Mouse (Mus musculus) heart, embryonic 14.5 days (tissue): ENCODE measurements at regions not wholly inside any gene's neighbourhood (a gene's known extent, or its start where the extent isn't known, plus 50 kb on each side); places are given as distances from the start of the nearest gene placed in this dataset.
A peak's percentile ranks its signal among the peaks of the same experiment; 100 is the strongest.

ENCODE experiments used
- ATAC-seq: fragments of 200-750 bp; cut with Nextera tagmentation; 2 replicates; pipeline ENCODE4 v1.8.0; 2017; ENCODE audit warnings: low read depth, moderate TSS enrichment; ENCODE audit not compliant: insufficient number of reproducible peaks, insufficient read depth, low FRiP score
- H3K27ac ChIP-seq, 2 experiments: fragments of 200-500 bp in 1 of 2; fragments of 300-500 bp in 1 of 2; sonication (generic) in 1 of 2; replicated peaks in 1 of 2; 2 replicates each; pipeline ENCODE4 v1.5.1; 2012 to 2014; ENCODE audit warnings: low read depth in 2 of 2, low read length in 2 of 2, control low read depth in 1 of 2, mild to moderate bottlenecking in 1 of 2, mixed read lengths in 1 of 2; ENCODE audit not compliant: control insufficient read depth in 1 of 2, insufficient read depth in 1 of 2
- H3K27me3 ChIP-seq: fragments of 300-500 bp; sonication (generic); 2 replicates; pipeline ENCODE4 v1.6.1; 2014; ENCODE audit warnings: mild to moderate bottlenecking, low read length, control low read depth; ENCODE audit not compliant: control insufficient read depth, insufficient read depth
- H3K36me3 ChIP-seq: fragments of 300-500 bp; sonication (generic); 2 replicates; pipeline ENCODE4 v1.6.1; 2014; ENCODE audit warnings: mild to moderate bottlenecking, control low read depth, low read length, mixed read lengths; ENCODE audit not compliant: control insufficient read depth, insufficient read depth
- H3K4me1 ChIP-seq, 2 experiments: fragments of 200-500 bp in 1 of 2; fragments of 300-500 bp in 1 of 2; sonication (generic) in 1 of 2; 2 replicates each; pipeline ENCODE4 v1.6.1; 2012 to 2014; ENCODE audit warnings: low read length in 2 of 2, control low read depth in 1 of 2, mixed read lengths in 1 of 2; ENCODE audit not compliant: control insufficient read depth in 2 of 2, insufficient read depth in 2 of 2
- H3K4me2 ChIP-seq: fragments of 300-500 bp; sonication (generic); 2 replicates; pipeline ENCODE4 v1.6.1; 2014; ENCODE audit warnings: mild to moderate bottlenecking, low read length
- H3K4me3 ChIP-seq, 2 experiments: fragments of 200-500 bp in 1 of 2; fragments of 300-500 bp in 1 of 2; sonication (generic) in 1 of 2; 2 replicates each; pipeline ENCODE4 v1.5.1; 2012 to 2014; ENCODE audit warnings: low read length in 2 of 2, mild to moderate bottlenecking in 2 of 2, control low read depth in 1 of 2, low read depth in 1 of 2, moderate library complexity in 1 of 2; ENCODE audit not compliant: control insufficient read depth in 1 of 2, insufficient read depth in 1 of 2
- H3K9ac ChIP-seq: fragments of 300-500 bp; sonication (generic); 2 replicates; pipeline ENCODE4 v1.6.1; 2014; ENCODE audit warnings: mild to moderate bottlenecking, low read length
- H3K9me3 ChIP-seq: fragments of 300-500 bp; sonication (generic); 2 replicates; pipeline ENCODE4 v1.6.1; 2016; ENCODE audit warnings: low read length, control low read depth; ENCODE audit not compliant: control insufficient read depth
- WGBS: fragments of 180-500 bp; shearing (Covaris S2); extraction: QIAGEN DNeasy Blood & Tissue Kit; methylation state at CpG from one replicate; pipeline ENCODE4 v1.1.7; 2014; 5-methylcytosine and 5-hydroxymethylcytosine counted together

GRCm38 (mm10) chr7:78086566-78087008 is 651.2 kb downstream of the Ntrk3 start:
- Histone ChIP-seq H3K36me3 (no peaks in the 10 kb centered on the region), H3K4me3 (no peak overlapping the region), H3K27ac (no peak overlapping the region), H3K4me1 (peaks cover 0 to 3% of the 10 kb centered on the region in 2 experiments; a peak in 1 of 4 replicates), H3K9me3 (no peaks in the 10 kb centered on the region), H3K27me3 (no peaks in the 10 kb centered on the region), H3K9ac (no peak overlapping the region), H3K4me2 (0 out of 2 replicates have a peak overlapping the region, but pooled peaks have one; percentile 13)
- 31% methylated on average over 4 of the region's 4 CpGs for WGBS
- no peak; the same call in 1 of the 2 replicates for ATAC-seq

- peaks cover 0 to 3% of the 10 kb centered on the region in 2 experiments; a peak in 1 of 4 replicates for H3K4me1 ChIP-seq
- no peaks in the 10 kb centered on the region for H3K9me3 ChIP-seq
- H3K36me3 ChIP-seq = no peaks in the 10 kb centered on the region
- no peak overlapping the region for H3K27ac ChIP-seq
- no peak overlapping the region for H3K4me3 ChIP-seq
- 33% methylated on average over 11 of the region's 11 CpGs for WGBS
- 0 out of 2 replicates have a peak overlapping the region, but pooled peaks have one; percentile 13 for H3K4me2 ChIP-seq
- ATAC-seq = no peak
- H3K27me3 ChIP-seq = no peaks in the 10 kb centered on the region
- H3K9ac ChIP-seq = no peak overlapping the region
These were observed 651.8 kb downstream of the Ntrk3 start for GRCm38 (mm10) chr7:78085783-78086565.

DNA sequence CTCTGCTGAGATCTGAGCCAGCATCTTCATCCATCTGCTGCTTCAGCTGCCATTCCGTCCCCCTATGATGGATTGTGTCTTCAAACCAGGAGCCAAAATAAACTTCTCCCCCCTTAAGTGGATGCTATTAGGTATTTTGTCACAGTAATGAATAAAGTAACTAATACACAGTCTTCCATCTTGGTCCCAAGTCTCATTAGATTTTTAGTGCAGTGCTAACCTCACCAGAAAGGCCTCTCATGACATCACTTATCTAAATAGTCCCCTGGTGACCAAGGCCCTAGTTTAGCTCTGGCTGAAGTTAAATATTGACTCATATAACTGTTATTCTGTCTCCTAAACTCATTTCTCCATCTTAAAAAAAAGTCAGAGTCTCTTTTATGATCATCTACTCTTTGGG is 658.1 kb downstream of the Ntrk3 start:
- Histone ChIP-seq H3K9ac (no peak overlapping the region), H3K9me3 (no peaks in the 10 kb centered on the region), H3K4me1 (no peaks in the 10 kb centered on the region), H3K4me3 (no peak overlapping the region), H3K27me3 (no peaks in the 10 kb centered on the region), H3K4me2 (no peak overlapping the region), H3K27ac (no peak overlapping the region), H3K36me3 (no peaks in the 10 kb centered on the region)
- 50% methylated on average over 1 of the region's 1 CpGs for WGBS
- no peak for ATAC-seq

GRCm38 (mm10) chr7:78071131-78071530 is 666.7 kb downstream of the Ntrk3 start:
- H3K36me3 ChIP-seq = no peaks in the 10 kb centered on the region
- 64% methylated on average over 7 of the region's 7 CpGs for WGBS
- no peaks in the 10 kb centered on the region for H3K4me1 ChIP-seq
- ATAC-seq = no peak
- no peak overlapping the region for H3K9ac ChIP-seq
- no peak overlapping the region for H3K4me2 ChIP-seq
- H3K4me3 ChIP-seq = no peak overlapping the region
- H3K27ac ChIP-seq = no peak overlapping the region
- no peaks in the 10 kb centered on the region for H3K27me3 ChIP-seq
- no peaks in the 10 kb centered on the region for H3K9me3 ChIP-seq

DNA sequence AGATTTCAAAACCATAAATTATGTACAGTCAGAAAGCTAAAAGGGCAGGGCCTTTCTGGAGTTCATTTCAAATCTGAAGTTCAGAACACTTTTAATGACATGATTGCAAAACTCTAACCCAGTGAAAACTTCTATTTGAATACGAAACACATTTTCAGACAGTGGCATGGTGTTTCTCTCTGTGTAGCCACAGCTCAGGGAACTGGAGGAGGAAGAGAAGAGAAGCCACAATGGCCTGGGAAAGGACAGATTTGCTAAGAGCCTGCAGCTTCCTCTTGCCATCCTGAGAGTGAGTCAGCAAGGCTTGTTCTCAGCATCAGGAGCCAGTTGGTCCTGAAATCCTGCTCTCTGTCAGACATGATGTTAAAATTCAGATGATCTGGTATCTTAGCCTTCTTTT is 676.2 kb downstream of the Ntrk3 start:
- Histone ChIP-seq H3K4me1 (no peaks in the 10 kb centered on the region), H3K27me3 (no peaks in the 10 kb centered on the region), H3K27ac (no peak overlapping the region), H3K4me2 (no peak overlapping the region), H3K9me3 (no peaks in the 10 kb centered on the region), H3K36me3 (no peaks in the 10 kb centered on the region), H3K4me3 (no peak overlapping the region), H3K9ac (no peak overlapping the region)
- WGBS = 71% methylated on average over 1 of the region's 1 CpGs
- ATAC-seq = no peak

DNA sequence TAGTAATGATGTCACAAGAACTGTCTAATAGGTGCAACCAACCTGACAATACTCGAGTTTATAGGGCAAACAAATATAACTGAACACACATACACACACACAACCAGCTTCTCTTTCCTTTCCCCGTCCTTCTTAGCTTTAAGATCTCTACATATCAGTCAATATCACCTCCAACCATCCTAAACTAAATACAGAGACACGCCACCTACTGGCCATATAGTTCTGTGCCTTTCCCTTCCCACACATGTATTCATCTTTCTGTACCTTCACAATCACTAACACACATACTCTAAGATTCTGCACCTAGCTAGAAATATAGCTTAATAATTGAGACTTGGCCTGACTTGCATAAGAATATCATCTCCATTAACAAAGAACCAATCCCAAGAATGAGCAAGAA is 688.2 kb downstream of the Ntrk3 start:
- no peak overlapping the region for H3K27ac ChIP-seq
- H3K27me3 ChIP-seq = no peaks in the 10 kb centered on the region
- H3K9me3 ChIP-seq = no peaks in the 10 kb centered on the region
- H3K9ac ChIP-seq = no peak overlapping the region
- H3K4me1 ChIP-seq = no peaks in the 10 kb centered on the region
- 51% methylated on average over 3 of the region's 3 CpGs for WGBS
- no peak overlapping the region for H3K4me2 ChIP-seq
- ATAC-seq = no peak
- no peak overlapping the region for H3K4me3 ChIP-seq
- no peaks in the 10 kb centered on the region for H3K36me3 ChIP-seq

DNA sequence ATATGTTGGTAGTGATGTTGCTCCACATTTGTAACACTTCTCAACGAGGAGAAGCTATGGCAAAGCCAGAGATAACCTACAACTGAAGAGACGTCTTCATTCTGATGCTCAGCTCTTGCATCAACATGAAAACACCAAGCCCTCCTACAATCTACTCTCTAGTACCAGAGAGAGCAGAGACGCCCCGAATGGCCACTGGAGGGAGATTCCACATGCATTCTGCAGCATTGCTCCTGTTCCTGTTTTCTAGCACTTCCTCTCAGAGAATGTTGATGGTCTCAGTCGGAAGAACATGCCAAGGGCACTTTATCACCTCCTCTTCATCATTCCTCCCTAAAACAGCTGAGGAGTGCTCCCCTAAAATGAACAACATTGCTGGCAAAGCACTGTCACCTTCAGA is 692.4 kb downstream of the Ntrk3 start:
- no peaks in the 10 kb centered on the region for H3K9me3 ChIP-seq
- ATAC-seq = no peak
- no peak overlapping the region for H3K27ac ChIP-seq
- H3K36me3 ChIP-seq = no peaks in the 10 kb centered on the region
- H3K27me3 ChIP-seq = no peaks in the 10 kb centered on the region
- H3K9ac ChIP-seq = no peak overlapping the region
- no peak overlapping the region for H3K4me2 ChIP-seq
- no peak overlapping the region for H3K4me3 ChIP-seq
- WGBS = 44% methylated on average over 5 of the region's 5 CpGs
- H3K4me1 ChIP-seq = no peaks in the 10 kb centered on the region

DNA sequence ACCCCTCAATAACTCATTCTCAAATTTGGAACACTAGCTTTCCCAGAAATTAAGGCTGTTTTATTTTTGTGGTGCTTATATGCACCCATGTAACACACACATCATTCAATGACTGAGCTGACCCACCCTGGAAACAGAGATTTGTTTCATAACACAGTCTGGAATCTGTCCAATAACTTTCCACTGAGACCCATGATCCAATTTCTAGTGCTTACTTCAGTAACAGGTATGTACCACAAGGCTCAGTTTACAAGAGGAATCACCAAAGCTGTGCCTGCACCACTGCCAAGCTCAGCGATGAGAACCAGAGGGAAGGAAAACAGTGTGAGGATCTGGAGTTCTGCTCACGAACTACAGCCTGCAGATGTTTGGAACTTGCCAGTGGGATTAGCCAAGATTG is 706.8 kb downstream of the Ntrk3 start:
- no peak overlapping the region for H3K27ac ChIP-seq
- no peak for ATAC-seq
- no peak overlapping the region for H3K4me2 ChIP-seq
- H3K9ac ChIP-seq = no peak overlapping the region
- H3K4me3 ChIP-seq = no peak overlapping the region
- no peaks in the 10 kb centered on the region for H3K27me3 ChIP-seq
- no peaks in the 10 kb centered on the region for H3K4me1 ChIP-seq
- H3K36me3 ChIP-seq = no peaks in the 10 kb centered on the region
- 62% methylated on average over 2 of the region's 2 CpGs for WGBS
- H3K9me3 ChIP-seq = no peaks in the 10 kb centered on the region
